In genomic region chr11:101190913-101191907, GRCm38 (mm10) we compare ENCODE assay signal across 7 mouse cellular contexts. TPM values are rescaled to one million over a fixed set of nuclear protein-coding genes. Genes with fewer than 3 reads are reported as not detected.
DNase-seq lines count a peak whose midpoint lies in the region; ATAC-seq lines count a peak whose summit lies in the region.

No protein-coding gene starts in this region.

- H3K27ac ChIP-seq in hindbrain, embryonic 14.5 days: 0 out of 2 replicates have a peak overlapping the region, but pooled peaks have one; percentile 70
- no peak overlapping the region for H3K27ac ChIP-seq in neural tube, embryonic 12.5 days

- peaks cover 26% of the 10 kb centered on the region for H3K36me3 ChIP-seq in hindbrain, embryonic 14.5 days (replicated peaks; ENCODE audit: control insufficient read depth, insufficient read depth)
- peaks cover 3% of the 10 kb centered on the region; the same call in 1 of the 2 replicates for H3K36me3 ChIP-seq in neural tube, embryonic 12.5 days

- H3K9ac ChIP-seq in hindbrain, embryonic 14.5 days: no peak overlapping the region
- 0 out of 2 replicates have a peak overlapping the region, but pooled peaks have one; percentile 33 for H3K9ac ChIP-seq in neural tube, embryonic 12.5 days

- H3K4me3 ChIP-seq in hindbrain, embryonic 14.5 days (replicated peaks; ENCODE audit: low read length): no peak overlapping the region
- no peak overlapping the region for H3K4me3 ChIP-seq in neural tube, embryonic 12.5 days

- H3K4me1 ChIP-seq in hindbrain, embryonic 14.5 days (replicated peaks; ENCODE audit: control insufficient read depth, insufficient read depth, low read length): peaks cover 18% of the 10 kb centered on the region
- peaks cover 26% of the 10 kb centered on the region for H3K4me1 ChIP-seq in neural tube, embryonic 12.5 days

- no peak for ATAC-seq in hindbrain, embryonic 14.5 days (ENCODE audit: low FRiP score)
- no peak for ATAC-seq in neural tube, embryonic 12.5 days (ENCODE audit: low FRiP score, low read depth)

- no peaks in the 10 kb centered on the region for H3K27me3 ChIP-seq in hindbrain, embryonic 14.5 days (ENCODE audit: control insufficient read depth, insufficient read depth, low read length)
- no peaks in the 10 kb centered on the region for H3K27me3 ChIP-seq in neural tube, embryonic 12.5 days (replicated peaks)

- WGBS in hindbrain, embryonic 14.5 days: 51% methylated on average over 17 of the region's 17 CpGs
- WGBS in neural tube, embryonic 12.5 days: 39% methylated on average over 17 of the region's 17 CpGs

- no peaks in the 10 kb centered on the region for H3K9me3 ChIP-seq in hindbrain, embryonic 14.5 days (ENCODE audit: control insufficient read depth, low read length)
- no peaks in the 10 kb centered on the region for H3K9me3 ChIP-seq in neural tube, embryonic 12.5 days

- no peak overlapping the region for H3K4me2 ChIP-seq in hindbrain, embryonic 14.5 days (replicated peaks)
- no peak overlapping the region for H3K4me2 ChIP-seq in neural tube, embryonic 12.5 days (replicated peaks)

- peak; percentile 52 for DNase-seq in left cerebral cortex, postnatal 4 days
- DNase-seq in left cerebral cortex, postnatal 25 days (ENCODE audit: low spot score in 2 of 2): no peak
- peak; percentile 65 to 69 for DNase-seq in cerebellum, postnatal 25 days
- no peak for DNase-seq in hindbrain, embryonic 14.5 days (ENCODE audit: low spot score)
- DNase-seq in right cerebral cortex, postnatal 36 days (ENCODE audit: low spot score in 2 of 2): no peak
- no peak for DNase-seq in kidney, adult 8-10 months

- intact Hi-C loops in left cerebral cortex, postnatal 4 days (cut with DNase I): no loop called here
- intact Hi-C loops in left cerebral cortex, postnatal 25 days (cut with DNase I): no loop called here

RNA-seq across cellular contexts. Expression of gene Ccr10, which starts 16.0 kb away (rescaled TPM):
- not detected for total RNA-seq in left cerebral cortex, postnatal 4 days (2021)
- total RNA-seq in left cerebral cortex, postnatal 25 days (2021): under 1 TPM; 0.18 to 0.28 TPM
- 0.23 and 0.25 TPM in 2 replicates for polyA plus RNA-seq in hindbrain, embryonic 14.5 days (2014; fragmentation: Nextera tagmentation; extraction: Ambion mirVana)
- 0.29 and 0.37 TPM in 2 replicates for polyA plus RNA-seq in neural tube, embryonic 12.5 days (2016; fragmentation: Nextera tagmentation; extraction: Ambion mirVana)

RNA-seq across cellular contexts. Expression of gene Plekhh3, which starts 20.1 kb away (rescaled TPM):
- total RNA-seq in left cerebral cortex, postnatal 4 days (2021): 1 to 10 TPM; 5.6 to 6.1 TPM
- 10 to 100 TPM in 1 of 2 experiments, 1 to 10 TPM in 1; 8.8 to 11.5 TPM for total RNA-seq in left cerebral cortex, postnatal 25 days (2021)
- polyA plus RNA-seq in hindbrain, embryonic 14.5 days (2014; fragmentation: Nextera tagmentation; extraction: Ambion mirVana): 7.7 and 9.5 TPM in 2 replicates
- 16.1 and 17.1 TPM in 2 replicates for polyA plus RNA-seq in neural tube, embryonic 12.5 days (2016; fragmentation: Nextera tagmentation; extraction: Ambion mirVana)

RNA-seq across cellular contexts. Expression of gene Cntnap1, which starts 20.9 kb away (rescaled TPM):
- total RNA-seq in left cerebral cortex, postnatal 4 days (2021): 1 to 10 TPM; 4.8 to 7.4 TPM
- total RNA-seq in left cerebral cortex, postnatal 25 days (2021): 100 to 1,000 TPM; 153 to 170 TPM
- polyA plus RNA-seq in hindbrain, embryonic 14.5 days (2014; fragmentation: Nextera tagmentation; extraction: Ambion mirVana): 6.0 and 6.5 TPM in 2 replicates
- polyA plus RNA-seq in neural tube, embryonic 12.5 days (2016; fragmentation: Nextera tagmentation; extraction: Ambion mirVana): 1.7 and 2.2 TPM in 2 replicates

RNA-seq across cellular contexts. Expression of gene Ezh1, which starts 35.1 kb away (rescaled TPM):
- 10 to 100 TPM; 34.3 to 36.6 TPM for total RNA-seq in left cerebral cortex, postnatal 4 days (2021)
- total RNA-seq in left cerebral cortex, postnatal 25 days (2021): 10 to 100 TPM; 42.8 to 48.5 TPM
- polyA plus RNA-seq in hindbrain, embryonic 14.5 days (2014; fragmentation: Nextera tagmentation; extraction: Ambion mirVana): 26.9 and 37.2 TPM in 2 replicates
- polyA plus RNA-seq in neural tube, embryonic 12.5 days (2016; fragmentation: Nextera tagmentation; extraction: Ambion mirVana): 14.1 and 14.3 TPM in 2 replicates

RNA-seq across cellular contexts. Expression of gene Tubg2, which starts 35.5 kb away (rescaled TPM):
- 10 to 100 TPM; 38.6 to 41.6 TPM for total RNA-seq in left cerebral cortex, postnatal 4 days (2021)
- 10 to 100 TPM; 47.5 to 48.6 TPM for total RNA-seq in left cerebral cortex, postnatal 25 days (2021)
- polyA plus RNA-seq in hindbrain, embryonic 14.5 days (2014; fragmentation: Nextera tagmentation; extraction: Ambion mirVana): 48.6 and 50.6 TPM in 2 replicates
- polyA plus RNA-seq in neural tube, embryonic 12.5 days (2016; fragmentation: Nextera tagmentation; extraction: Ambion mirVana): 13.4 and 15.1 TPM in 2 replicates

Comparison
In these comparisons a context has a peak if more than half of its experiments do, and no peak if none do; other contexts are left out.
1. DNase-seq: peak in left cerebral cortex, postnatal 4 days (single experiment) and cerebellum, postnatal 25 days (2 of 2); none in left cerebral cortex, postnatal 25 days (0 of 2), hindbrain, embryonic 14.5 days (single experiment), right cerebral cortex, postnatal 36 days (0 of 2) and kidney, adult 8-10 months (0 of 2).
2. RNA of gene Cntnap1, which starts 20.9 kb away (total RNA-seq): 153 to 170 TPM in left cerebral cortex, postnatal 25 days; 4.8 to 7.4 TPM in left cerebral cortex, postnatal 4 days; every median in the first group is over 10 times any median in the second.